Mouse (Mus musculus): ENCODE measurements around the gene Npat.

Npat gene

DNA sequence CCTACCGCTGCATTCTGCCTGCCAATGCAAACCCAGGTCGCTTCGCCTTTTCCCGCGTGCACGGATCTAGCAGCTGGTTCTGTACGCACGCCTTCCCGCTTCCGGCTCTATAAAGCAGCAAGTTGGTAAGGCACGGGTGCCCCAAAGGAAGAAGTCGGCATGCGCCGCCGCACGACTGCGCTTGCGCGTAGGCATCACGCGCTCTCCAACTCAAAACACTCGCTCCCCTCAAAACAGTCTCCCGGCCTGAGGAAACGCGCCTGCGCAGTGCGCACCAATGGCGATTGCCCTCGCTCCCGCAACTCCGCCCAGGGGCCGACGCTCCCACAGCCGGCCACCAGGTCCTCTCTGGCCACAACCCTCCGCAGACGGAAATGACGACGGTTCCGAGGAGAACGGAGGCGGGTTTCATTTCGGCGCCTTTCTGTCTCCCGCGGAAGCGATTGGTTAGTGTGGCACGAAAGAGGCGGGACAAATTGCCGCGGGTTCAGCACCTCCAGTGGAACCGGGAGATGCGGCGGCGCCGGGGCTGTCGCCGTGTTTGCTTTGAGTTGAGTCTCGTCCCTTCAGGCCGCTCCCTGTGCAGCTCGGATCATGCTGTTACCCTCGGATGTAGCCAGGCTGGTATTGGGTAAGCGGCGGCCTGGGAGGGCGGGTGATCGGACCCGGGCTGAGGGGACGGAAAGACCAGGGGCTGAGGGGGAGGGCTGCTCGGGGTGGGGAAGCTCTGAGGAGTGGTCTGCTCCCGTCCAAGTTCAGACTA, at the start of gene Npat, which contains the start of gene Atm:
Gene Npat (plus strand): TSS at position 490 of the 763 bp plus-strand sequence.
Gene Atm (minus strand): TSS at position 183 of the 763 bp plus-strand sequence.
- peak; percentile 99 for DNase-seq (ENCODE audit: low read depth, low spot score)

DNA sequence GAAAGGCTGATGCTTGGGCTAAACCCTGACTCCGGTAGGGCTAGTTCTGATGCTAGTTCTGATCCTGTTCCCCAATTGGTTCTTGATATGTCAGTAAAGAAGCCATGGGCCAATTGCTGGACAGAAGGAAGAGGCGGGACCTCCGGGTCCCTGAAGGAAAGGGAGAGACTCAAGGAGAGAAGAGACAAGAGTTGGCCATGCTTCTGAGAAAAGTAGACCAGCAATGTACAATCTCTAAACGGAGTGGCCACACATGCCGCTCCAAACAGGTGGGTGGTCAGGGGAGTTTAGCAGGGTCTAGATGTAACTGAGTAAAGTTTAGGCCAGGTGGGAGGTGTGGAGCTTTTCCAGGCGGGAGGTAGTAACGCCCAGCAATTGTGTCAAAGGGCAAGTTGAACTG, 28.8 kb upstream of the Npat start:
- DNase-seq (ENCODE audit: low read depth, low spot score): peak; percentile 52

DNA sequence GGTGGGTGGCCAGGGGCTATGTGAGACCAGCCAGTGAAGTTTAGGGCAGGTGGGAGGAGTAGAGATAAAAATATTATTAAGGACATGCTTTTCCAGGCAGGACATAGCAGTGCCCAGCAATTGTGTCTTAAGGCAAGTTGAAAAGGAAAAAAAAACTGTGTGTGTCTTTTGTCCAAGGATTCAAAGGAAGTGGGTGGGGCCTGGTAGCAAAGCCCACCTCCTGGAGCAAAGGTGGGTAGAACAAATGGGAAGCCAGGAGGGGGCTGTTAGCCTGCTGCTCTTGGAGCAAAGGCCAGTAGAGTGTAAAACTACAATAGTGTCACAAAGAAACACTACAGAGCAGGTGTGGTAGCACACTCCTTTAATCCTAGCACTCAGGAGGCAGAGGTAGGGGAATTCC, 22.8 kb upstream of the Npat start:
- no peak for DNase-seq (ENCODE audit: low read depth, low spot score)

DNA sequence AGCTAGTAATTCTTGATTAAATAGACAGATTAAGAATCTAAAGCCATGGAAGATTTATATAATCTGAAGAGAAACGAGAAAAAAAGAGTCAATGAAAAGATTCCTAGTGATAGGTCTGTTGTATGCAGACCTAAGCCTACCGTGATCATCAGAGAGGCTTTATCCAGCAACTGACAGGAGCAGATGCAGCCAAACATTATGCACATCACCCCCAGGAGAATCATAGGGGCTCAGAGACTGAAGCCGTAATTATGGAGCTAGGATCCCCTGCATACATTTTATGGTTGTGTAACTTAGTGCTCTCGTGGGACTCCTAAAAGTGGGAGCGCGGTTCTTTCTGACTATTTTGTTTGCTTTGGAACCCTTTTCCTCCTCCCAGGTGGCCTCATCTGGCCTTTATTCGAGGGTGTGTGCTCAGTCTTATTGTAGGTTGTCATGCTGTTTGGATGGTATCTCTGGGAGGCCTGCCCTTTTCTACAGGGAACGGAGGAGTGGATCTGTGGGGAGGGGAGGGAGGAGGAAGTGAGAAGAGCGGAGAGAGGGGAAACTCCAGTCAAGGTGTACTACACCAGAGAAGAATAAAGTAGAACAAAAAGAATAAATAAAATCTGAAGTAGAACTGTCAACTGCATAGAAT, 19.4 kb upstream of the Npat start:
- DNase-seq (ENCODE audit: low read depth, low spot score): no peak

DNA sequence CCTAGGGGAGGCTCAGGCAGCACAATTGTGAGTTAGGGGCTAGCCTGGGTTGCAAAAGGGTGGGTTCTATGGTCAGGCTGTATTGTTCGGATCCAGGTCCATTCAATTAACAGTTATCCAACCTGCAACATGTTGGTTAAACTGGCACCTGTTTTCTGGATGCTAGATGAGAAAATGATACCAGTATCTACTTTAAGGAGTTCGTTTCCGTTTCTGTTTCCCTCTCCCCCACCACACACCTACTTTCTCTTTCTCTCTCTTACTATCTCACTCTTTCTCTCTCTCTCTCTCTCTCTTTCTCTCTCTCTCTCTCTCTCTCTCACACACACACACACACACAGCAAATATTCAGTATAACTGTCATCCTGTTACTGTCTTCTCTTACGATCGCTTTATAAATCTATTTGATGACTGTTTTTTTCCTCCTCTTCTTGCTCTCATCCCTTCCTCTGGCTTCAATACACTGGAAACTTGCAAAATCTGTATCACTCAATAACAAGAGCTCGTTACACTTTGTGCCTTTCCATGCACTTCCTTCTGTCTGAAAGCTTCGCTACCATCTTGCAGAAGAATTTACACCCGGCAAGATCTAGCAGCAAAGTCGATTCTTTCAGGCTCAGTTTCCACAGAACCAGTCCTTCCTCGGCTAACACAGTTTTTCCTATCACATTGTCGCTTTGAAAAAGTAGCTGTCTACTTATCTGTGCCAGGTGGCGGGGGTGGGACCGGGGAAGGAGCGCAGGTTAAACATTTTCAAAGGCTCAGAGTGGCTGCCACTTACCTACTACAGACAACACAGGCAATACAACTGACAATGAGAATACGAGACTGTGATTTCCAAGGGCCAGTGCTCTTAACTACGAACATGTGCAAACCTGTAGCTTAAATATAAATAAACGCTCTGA, 1.2 kb upstream of the Npat start:
- peak; percentile 35 for DNase-seq (ENCODE audit: low read depth, low spot score)

DNA sequence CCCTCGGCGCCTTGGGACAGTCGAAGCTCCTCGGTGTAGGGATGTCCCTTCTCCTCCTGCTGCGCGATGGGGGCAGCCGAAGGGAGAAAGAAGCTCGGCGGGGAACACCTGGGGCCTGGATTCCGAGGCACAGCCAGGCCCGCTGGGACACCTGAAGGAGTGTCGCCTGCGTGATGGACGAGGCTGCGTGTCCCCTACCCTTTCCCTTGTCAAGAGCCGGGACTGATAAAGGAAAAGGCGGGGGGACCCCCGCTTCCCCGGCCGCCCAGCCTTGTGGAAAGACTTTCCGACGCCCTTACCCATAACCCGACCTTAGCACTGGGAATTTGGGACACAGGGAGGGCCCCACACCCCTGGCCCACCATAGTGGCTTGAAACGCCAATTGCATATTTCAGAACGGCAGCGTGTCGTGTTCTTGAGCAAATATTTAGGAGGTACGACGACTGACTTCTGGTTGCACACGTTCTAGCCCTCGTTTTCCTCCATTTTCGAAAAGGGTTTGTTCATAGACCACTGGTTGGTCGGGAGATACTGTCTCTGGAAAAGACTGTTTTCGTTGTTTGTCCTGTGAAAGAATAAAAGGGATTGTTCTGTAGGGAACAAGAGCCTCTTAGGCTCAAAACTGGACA, 604 bp downstream of the Npat start:
- DNase-seq (ENCODE audit: low read depth, low spot score): no peak

DNA sequence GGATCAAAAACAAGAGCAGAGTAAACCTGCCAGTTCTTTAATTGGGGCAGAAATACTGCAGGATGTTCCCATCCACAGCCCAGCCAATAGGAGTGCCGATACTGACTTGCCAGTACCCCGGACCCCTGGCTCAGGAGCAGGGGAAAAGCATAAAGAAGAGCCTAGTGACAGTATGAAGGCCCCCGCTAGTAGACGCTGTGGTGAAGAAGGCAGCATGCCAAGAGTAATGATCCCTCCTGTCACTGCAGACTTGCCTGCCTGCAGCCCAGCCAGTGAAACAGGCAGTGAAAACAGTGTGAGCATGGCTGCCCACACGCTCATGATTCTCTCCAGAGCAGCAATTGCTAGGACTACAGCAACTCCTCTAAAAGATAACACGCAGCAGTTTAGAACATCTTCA, 33.8 kb downstream of the Npat start:
- no peak for DNase-seq (ENCODE audit: low read depth, low spot score)

DNA sequence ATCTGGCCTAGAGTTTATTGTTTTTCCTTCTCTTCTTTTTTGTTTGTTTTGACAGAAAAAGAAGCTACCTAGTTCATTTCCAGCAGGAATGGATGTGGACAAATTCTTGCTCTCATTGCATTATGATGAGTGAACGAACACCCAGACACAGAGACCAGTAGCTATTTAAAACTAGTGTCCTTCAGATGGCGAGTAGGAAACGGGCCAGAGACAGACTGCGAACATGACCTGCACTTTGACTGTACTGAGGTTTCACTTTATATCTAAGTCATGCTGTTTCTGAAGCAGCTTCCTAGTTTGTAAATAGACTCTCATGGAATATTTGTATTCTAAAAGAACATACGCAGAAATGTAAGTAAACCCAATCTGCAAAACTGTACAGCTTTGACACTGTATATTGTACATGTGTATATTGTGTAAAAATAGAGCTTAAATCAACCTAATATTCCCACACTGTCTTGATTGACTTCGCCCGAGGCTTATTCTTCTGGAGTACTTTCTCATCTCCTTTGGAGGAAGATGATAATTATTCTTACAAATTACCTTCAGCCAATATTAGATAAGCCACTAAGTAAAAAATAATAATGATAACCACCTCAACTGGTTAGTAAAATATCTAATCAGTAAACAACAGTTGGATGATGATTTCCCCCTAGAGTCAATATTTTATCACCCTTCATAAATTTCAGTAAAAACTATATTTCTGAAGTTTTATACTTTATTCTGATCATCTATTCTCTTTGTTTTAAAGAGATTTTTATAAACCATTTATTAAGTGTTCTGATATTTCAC, 35.9 kb downstream of the Npat start:
- no peak for DNase-seq (ENCODE audit: low read depth, low spot score)

DNA sequence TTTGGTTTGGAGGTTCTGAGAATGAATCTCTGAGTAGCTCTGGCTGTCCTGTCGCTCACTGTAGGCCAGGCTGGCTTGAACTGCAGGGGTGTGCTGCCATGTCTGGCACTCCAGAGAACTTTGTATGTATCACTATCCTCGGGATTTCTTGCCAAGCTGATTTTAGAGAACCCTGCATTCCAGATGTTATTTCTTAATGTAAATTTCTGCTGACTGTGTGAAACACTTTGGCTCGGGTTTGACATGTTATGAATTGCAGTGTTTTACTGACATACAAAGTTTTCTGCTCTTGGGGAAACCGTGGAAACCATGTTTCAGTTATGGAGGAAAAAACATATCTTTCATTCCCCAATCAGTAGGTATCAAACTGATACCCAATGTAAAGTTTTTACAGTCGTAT, 38.9 kb downstream of the Npat start:
- DNase-seq (ENCODE audit: low read depth, low spot score): no peak

DNA sequence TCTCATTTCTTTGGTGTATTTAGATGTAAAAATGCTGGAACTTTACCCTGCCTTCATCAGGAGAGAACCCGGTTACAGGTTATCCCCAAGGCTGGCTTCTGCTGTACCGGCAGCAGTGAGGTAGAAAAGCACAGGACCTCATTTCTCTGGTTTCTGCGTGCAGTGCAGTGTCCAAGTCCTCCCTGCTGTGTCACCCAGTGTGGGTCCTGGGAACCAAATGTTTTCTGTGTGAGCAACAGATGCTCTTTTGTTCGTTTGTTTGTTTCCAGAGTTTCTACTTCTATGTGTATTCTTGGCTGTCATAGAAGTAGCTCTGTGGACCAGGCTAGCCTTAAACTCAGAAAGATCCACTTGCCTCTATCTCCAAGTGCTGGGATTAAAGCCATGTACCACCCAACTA, 45.0 kb downstream of the Npat start:
- DNase-seq (ENCODE audit: low read depth, low spot score): no peak

DNA sequence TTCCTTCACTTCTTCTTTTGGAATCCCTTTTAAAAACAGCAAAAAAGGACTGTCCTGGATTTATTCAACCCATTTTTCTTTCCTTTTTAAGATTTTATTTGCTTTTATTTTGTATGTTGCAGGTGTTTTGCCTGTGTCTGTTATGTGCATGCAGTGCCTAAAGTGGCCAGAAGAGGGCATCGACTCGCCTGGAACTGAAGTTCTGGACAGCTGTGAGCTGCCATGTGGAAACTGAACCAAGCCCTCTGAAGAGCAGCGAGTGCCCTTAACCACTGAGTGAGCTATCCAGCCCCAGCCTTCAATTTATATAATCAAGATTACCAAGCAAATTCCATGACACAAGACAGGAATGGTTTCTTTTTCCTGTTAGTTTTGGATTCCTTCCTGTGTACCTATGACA, 57.9 kb downstream of the Npat start:
- DNase-seq (ENCODE audit: low read depth, low spot score): peak; percentile 81

DNA sequence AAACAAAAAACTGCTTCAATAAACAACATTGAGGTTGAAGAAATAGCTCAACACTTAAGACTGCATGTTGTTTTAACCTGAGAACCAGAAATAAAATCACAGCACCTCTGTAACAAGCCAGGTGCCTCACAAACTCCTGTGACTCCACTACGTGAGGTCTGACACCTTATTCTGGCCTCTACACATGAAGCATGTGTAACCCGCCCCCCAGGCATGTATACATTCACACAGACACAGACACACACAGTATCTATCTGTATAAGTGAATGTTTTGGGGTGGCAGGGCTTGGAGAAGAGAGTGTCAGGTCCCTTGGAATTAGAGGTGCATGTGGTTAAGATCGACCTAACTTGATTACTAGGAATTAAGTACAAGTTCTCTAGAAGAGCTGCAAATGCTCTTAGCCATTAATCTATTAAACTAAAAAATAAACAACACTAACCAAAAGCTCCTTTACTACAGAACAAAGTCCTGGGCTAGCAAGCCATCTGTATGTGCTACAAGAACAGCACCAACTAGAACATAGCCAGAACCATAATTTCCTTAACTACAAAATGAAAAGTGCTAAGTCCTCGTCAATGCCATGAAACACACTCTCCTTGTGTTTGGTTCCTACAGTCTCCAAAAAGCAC, 60.2 kb downstream of the Npat start:
- DNase-seq (ENCODE audit: low read depth, low spot score): no peak

DNA sequence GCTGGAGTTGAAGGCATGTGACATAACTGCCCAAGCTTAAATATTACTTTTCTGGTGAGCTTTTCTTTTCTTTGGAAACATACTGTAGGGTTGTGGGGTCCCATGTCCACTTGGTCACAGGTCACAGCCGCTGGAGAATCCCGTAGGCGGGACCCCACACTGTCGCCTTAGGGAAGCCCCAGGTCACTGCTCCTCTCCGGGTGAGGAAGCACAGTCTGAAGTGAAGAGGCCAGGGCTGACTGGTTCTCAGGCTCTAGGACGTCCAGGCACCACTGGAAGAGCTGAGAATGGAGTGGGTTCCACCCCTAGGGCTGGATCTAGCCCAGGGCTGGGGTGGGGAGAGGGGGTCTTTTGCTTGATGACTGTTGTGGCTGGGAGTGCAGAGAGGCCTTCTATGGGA, 61.8 kb downstream of the Npat start:
- no peak for DNase-seq (ENCODE audit: low read depth, low spot score)

DNA sequence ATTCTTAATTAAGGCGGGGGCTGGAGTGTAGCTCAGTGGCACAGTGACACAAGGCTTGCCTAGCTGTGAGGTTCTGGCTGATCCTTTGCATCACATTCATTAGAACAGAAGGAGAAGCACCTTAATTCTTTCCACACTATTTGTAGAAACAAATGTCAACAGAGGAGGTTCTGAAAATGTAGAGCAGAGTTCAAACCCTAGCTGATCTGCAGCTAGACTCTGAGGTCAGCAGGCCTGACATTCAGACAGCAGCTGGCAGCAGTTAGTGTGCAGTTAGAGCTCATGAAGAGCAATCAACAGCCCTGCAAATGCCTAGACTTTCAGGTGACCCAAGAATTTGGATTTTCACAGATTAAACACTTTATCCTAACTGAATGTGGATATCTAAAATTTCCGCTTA, 64.7 kb downstream of the Npat start:
- no peak for DNase-seq (ENCODE audit: low read depth, low spot score)

DNA sequence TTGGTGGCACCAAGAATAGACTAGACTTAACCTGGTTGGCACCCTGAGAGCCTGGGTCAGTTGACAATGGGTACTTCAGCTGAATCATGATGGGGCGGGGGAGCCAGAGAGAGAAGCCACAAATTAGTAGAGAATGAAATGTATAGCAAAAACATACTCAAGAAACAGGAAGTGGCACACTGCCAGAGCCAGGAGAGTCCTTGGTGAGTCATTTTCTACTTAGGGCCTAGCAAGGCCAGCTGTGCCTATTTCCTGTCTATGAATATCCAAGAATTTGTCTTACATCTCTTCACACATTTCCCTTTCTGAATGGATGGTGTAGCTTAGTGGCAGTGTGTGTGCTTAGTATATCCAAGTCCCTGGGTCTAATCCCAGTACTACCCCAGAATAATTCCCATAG, 66.5 kb downstream of the Npat start:
- peak; percentile 91 for DNase-seq (ENCODE audit: low read depth, low spot score)

DNA sequence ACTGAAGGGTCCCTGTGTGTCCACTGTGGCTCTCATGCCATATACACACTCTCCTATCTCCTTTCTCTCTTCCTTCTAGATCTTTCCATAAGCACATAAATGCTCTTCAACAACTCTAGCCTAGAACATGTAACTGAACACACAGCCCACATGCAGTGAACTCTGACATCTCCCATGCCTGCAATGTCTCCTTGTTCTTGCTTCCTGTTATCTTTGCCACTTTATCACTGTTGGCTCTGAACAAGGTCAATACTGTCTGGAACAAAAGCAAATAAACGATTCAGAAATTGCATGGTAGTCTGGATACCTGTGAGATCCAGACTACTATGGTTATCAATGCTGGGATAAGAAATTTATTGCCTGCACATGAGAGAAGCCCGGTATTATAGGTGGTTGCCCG, 67.0 kb downstream of the Npat start:
- peak; percentile 11 for DNase-seq (ENCODE audit: low read depth, low spot score)

DNA sequence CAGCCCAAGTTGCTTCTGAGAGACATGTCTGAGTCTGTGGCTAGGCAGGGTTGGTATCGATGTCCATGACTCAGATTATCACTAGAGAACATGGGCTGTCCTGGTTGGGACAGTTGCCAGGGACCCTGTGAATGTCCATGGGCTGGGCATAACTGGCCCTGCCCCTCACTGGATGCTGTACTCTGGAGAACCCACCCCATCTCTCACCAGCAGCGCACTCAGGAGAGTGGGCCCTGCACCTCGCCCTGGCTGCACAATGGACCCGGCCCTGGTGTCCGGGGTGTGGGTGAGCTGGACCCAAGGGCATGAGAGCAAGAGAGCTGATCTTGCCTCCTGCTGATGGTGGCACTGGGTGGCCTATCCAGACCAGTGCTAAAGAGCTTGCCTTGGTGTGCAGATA, 68.1 kb downstream of the Npat start:
- no peak for DNase-seq (ENCODE audit: low read depth, low spot score)

DNA sequence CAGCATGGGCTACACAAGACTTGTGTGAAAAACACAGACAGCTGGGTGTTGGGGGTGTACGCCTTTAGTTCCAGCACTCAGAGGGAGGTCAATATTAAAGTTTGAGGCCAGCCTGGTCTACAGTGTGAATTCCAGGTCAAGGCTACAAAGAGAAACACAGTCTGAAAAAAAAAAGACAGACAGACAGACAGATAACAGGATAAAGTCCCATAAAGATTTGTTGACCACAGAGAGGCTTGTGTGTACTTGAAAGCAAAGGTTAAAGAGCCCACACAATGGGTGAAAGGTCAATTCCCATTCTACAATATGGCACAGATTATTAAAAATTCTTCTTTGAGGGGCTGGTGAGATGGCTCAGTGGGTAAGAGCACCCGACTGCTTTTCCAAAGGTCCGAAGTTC, 70.3 kb downstream of the Npat start:
- no peak for DNase-seq (ENCODE audit: low read depth, low spot score)

DNA sequence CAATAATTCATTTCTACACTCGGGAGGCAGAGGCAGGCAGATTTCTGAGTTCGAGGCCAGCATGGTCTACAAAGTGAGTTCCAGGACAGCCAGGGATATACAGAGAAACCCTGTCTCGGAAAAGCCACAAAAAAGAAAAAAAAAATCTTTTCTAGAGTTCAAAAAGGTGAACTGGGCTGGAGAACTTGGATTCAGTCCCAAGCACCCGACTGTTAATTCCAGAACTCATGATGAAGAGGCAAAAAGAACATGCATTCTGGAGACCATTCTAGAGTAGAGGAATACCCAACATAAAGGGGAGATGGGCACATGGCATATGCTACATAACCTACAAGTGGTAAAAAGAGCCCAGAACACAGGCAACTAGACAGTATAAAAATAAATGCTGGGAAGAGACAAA, 71.0 kb downstream of the Npat start:
- DNase-seq (ENCODE audit: low read depth, low spot score): no peak

DNA sequence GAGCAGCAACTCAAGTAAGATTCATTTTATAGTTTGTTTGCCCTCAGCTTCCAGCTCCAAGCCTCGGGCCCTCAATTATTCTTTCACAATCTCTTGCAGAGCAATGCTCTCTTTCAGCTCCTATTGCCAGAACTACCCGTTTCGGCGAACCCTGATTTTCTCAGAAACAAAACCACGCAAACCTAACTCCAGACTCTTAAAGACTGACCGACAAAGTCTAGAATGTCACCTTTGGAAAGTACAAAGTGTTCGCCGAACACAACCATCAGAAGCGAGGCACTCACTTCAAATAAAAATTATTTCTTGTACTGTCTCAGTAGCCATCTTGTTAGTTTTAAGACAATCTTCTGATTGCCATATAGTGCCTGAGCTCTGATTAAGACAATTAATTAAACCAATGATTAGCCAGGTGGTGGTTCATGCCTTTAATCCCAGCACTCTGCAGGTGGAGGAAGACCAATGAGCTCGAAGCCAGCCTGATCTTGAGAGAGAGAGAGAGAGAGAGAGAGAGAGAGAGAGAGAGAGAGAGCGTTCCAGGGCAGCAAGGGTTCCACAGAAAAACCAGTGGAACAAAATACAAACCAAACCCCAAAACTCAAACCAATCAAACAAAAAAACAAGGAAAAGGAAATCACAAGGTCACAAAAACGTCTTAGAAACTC, 72.6 kb downstream of the Npat start:
- peak; percentile 35 for DNase-seq (ENCODE audit: low read depth, low spot score)

Measured in 3T3-L1 (cell line).